Mouse (Mus musculus): ENCODE results near the gene Shc4.

Shc4 gene

GRCm38 (mm10) chr2:125724086-125724430 lies at the start of gene Shc4:
Gene Shc4 (minus strand): TSS chr2:125724148.
- DNase-seq (ENCODE audit: low read depth, low spot score): no peak

- DNase-seq (ENCODE audit: low read depth, low spot score): peak; percentile 37
These were observed 41.1 kb upstream of the Shc4 start for GRCm38 (mm10) chr2:125765029-125765428.

GRCm38 (mm10) chr2:125764531-125764930 lies 40.6 kb upstream of the Shc4 start:
- DNase-seq (ENCODE audit: low read depth, low spot score): no peak

GRCm38 (mm10) chr2:125749330-125749729 lies 25.4 kb upstream of the Shc4 start:
- no peak for DNase-seq (ENCODE audit: low read depth, low spot score)

GRCm38 (mm10) chr2:125739338-125739737 lies 15.4 kb upstream of the Shc4 start:
- DNase-seq (ENCODE audit: low read depth, low spot score): no peak

GRCm38 (mm10) chr2:125738718-125739117 lies 14.8 kb upstream of the Shc4 start:
- DNase-seq (ENCODE audit: low read depth, low spot score): no peak

GRCm38 (mm10) chr2:125736025-125736343 lies 12.0 kb upstream of the Shc4 start:
- DNase-seq (ENCODE audit: low read depth, low spot score): no peak

- no peak for DNase-seq (ENCODE audit: low read depth, low spot score)
These were observed 11.5 kb upstream of the Shc4 start for GRCm38 (mm10) chr2:125735333-125736024.

GRCm38 (mm10) chr2:125734741-125735140 lies 10.8 kb upstream of the Shc4 start:
- DNase-seq (ENCODE audit: low read depth, low spot score): no peak

- peak; percentile 88 for DNase-seq (ENCODE audit: low read depth, low spot score)
These were observed 8.0 kb upstream of the Shc4 start for GRCm38 (mm10) chr2:125731763-125732560.

- DNase-seq (ENCODE audit: low read depth, low spot score): no peak
These were observed 682 bp upstream of the Shc4 start for GRCm38 (mm10) chr2:125724546-125725114.

GRCm38 (mm10) chr2:125723408-125724085 lies 401 bp downstream of the Shc4 start:
- DNase-seq (ENCODE audit: low read depth, low spot score): peak; percentile 17

GRCm38 (mm10) chr2:125723086-125723407 lies 901 bp downstream of the Shc4 start:
- no peak for DNase-seq (ENCODE audit: low read depth, low spot score)

- DNase-seq (ENCODE audit: low read depth, low spot score): no peak
These were observed 7.3 kb downstream of the Shc4 start for GRCm38 (mm10) chr2:125716599-125716998.

- no peak for DNase-seq (ENCODE audit: low read depth, low spot score)
These were observed 17.4 kb downstream of the Shc4 start for GRCm38 (mm10) chr2:125706510-125706921.

- no peak for DNase-seq (ENCODE audit: low read depth, low spot score)
These were observed 18.9 kb downstream of the Shc4 start for GRCm38 (mm10) chr2:125704907-125705631.

GRCm38 (mm10) chr2:125702851-125703250 lies 21.1 kb downstream of the Shc4 start:
- no peak for DNase-seq (ENCODE audit: low read depth, low spot score)

GRCm38 (mm10) chr2:125701606-125702005 lies 22.3 kb downstream of the Shc4 start:
- DNase-seq (ENCODE audit: low read depth, low spot score): no peak

GRCm38 (mm10) chr2:125696219-125696618 lies 27.7 kb downstream of the Shc4 start:
- no peak for DNase-seq (ENCODE audit: low read depth, low spot score)

GRCm38 (mm10) chr2:125694798-125695197 lies 29.1 kb downstream of the Shc4 start:
- no peak for DNase-seq (ENCODE audit: low read depth, low spot score)

- DNase-seq (ENCODE audit: low read depth, low spot score): no peak
These were observed 31.9 kb downstream of the Shc4 start for GRCm38 (mm10) chr2:125692010-125692409.
